Mouse (Mus musculus) ES-Bruce4 (cell line): ENCODE measurements around the gene Cpxm1.
A peak's percentile ranks its signal among the peaks of the same experiment; 100 is the strongest.

Experiments
- CTCF ChIP-seq: IDR thresholded peaks from one replicate; pipeline ENCODE4 v1.8.1; 2011; ENCODE audit warnings: low read depth, low read length
- EP300 ChIP-seq: IDR thresholded peaks from 2 replicates; pipeline ENCODE4 v1.6.1; 2011; ENCODE audit warnings: low read depth, low read length; ENCODE audit not compliant: insufficient read depth
- POLR2A ChIP-seq: IDR thresholded peaks from one replicate; pipeline ENCODE4 v1.8.1; 2011; ENCODE audit warnings: low read length; ENCODE audit not compliant: insufficient read depth

DNA sequence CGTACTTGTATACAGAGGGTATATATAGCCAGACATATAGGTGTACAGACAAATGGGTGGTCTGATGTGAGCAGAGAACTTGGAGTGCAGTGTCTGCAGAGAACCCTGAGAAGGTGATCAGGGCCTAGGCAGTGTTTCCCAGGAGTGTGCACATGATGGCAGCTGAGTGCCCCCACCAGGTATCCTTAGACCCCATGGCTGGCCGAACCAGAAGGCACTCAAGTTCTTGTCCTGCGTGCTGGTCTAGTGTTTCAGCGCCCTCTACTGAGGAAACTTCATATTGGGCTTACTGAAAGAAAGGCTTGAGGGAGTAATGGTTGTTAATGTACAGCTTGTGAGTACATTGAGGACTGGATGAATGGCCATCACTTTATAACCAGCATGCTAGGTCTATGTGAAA, 35.8 kb upstream of the Cpxm1 start:
- no peak for TF ChIP-seq EP300
- TF ChIP-seq CTCF: peak; percentile 56
- no peak for TF ChIP-seq POLR2A
